In the genomic region with DNA sequence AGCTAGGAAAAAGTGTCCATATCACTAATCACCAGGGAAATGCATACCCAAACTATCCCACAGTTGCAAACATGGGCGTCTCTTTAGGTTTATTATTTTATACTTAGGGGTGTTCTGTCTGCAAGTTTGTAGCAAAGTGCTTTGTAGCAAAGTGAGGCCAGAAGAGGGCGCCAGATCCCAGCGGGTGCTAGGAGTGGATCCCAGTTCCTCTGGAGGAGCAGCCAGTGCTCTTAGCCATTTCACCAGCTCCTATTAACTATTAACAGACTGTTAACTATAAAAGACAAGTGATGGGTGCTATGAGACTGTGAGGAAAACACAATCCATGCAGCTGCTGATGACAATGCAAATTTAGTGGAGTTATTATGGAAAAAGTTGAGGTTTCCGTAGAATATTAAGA, we compare ENCODE assay signal across 9 mouse cellular contexts. TPM values are rescaled to one million over a fixed set of nuclear protein-coding genes. Genes with fewer than 3 reads are reported as not detected.
A peak's percentile ranks its signal among the peaks of the same experiment; 100 is the strongest.
DNase-seq lines count a peak whose midpoint lies in the region; ATAC-seq and TF ChIP-seq lines count a peak whose summit lies in the region.
"Had no signal": no experiment of that assay in that cellular context is flagged by ENCODE, and none has a peak within 500 bp of the region (broad histone marks: within the 10 kb centered on the region; RNA-seq: fewer than 3 reads in every experiment).

No protein-coding gene starts in this region.

- peak; percentile 63; the same call in 1 of the 2 replicates for TF ChIP-seq CTCF in embryonic fibroblast, embryonic 13.5 days (IDR thresholded peaks at IDR 0.05; ENCODE audit: borderline replicate concordance, insufficient read depth, low read length)
- peak; percentile 85 for TF ChIP-seq CTCF in hindbrain, postnatal 0 days (IDR thresholded peaks at IDR 0.05; ENCODE audit: low read depth)

- no peaks in the 10 kb centered on the region for H3K27me3 ChIP-seq in forebrain, embryonic 10.5 days (ENCODE audit: poor library complexity, severe bottlenecking)
- H3K27me3 ChIP-seq in forebrain, embryonic 16.5 days (replicated peaks; ENCODE audit: control insufficient read depth, insufficient read depth, low read length): no peaks in the 10 kb centered on the region
- H3K27me3 ChIP-seq in hindbrain, postnatal 0 days (ENCODE audit: insufficient read depth, low read length): no peaks in the 10 kb centered on the region
- H3K27me3 ChIP-seq: neural tube, embryonic 13.5 days had no signal

- no peaks in the 10 kb centered on the region for H3K36me3 ChIP-seq in forebrain, embryonic 10.5 days (replicated peaks)
- no peaks in the 10 kb centered on the region for H3K36me3 ChIP-seq in forebrain, embryonic 16.5 days (ENCODE audit: control insufficient read depth, insufficient read depth)
- no peaks in the 10 kb centered on the region for H3K36me3 ChIP-seq in hindbrain, postnatal 0 days (ENCODE audit: insufficient read depth, low read length)
- H3K36me3 ChIP-seq: neural tube, embryonic 13.5 days had no signal

- 25% methylated on average over 4 of the region's 4 CpGs for WGBS in forebrain, embryonic 10.5 days
- WGBS in forebrain, embryonic 16.5 days: 26% methylated on average over 4 of the region's 4 CpGs
- 25% methylated on average over 4 of the region's 4 CpGs for WGBS in hindbrain, postnatal 0 days

- H3K9me3 ChIP-seq in forebrain, embryonic 10.5 days: peaks cover 7% of the 10 kb centered on the region; the same call in 1 of the 2 replicates
- H3K9me3 ChIP-seq in forebrain, embryonic 16.5 days (ENCODE audit: control insufficient read depth, low read length): no peaks in the 10 kb centered on the region
- no peaks in the 10 kb centered on the region for H3K9me3 ChIP-seq in hindbrain, postnatal 0 days (ENCODE audit: low read length)
- H3K9me3 ChIP-seq: neural tube, embryonic 13.5 days had no signal

- no peak for ATAC-seq in forebrain, embryonic 16.5 days
- no peak for ATAC-seq in hindbrain, postnatal 0 days
- ATAC-seq in megakaryocyte-erythroid progenitor cell, adult 5-6 weeks (replicated peaks; ENCODE audit: low FRiP score, low TSS enrichment, poor library complexity, severe bottlenecking): peak; percentile 90

- H3K9ac ChIP-seq in forebrain, embryonic 16.5 days (replicated peaks; ENCODE audit: low read depth, low read length): no peak overlapping the region
- no peak overlapping the region for H3K9ac ChIP-seq in hindbrain, postnatal 0 days (replicated peaks; ENCODE audit: low read length)
- H3K9ac ChIP-seq: neural tube, embryonic 13.5 days had no signal

- no peak overlapping the region for H3K4me3 ChIP-seq in forebrain, embryonic 10.5 days
- no peak overlapping the region for H3K4me3 ChIP-seq in forebrain, embryonic 16.5 days (replicated peaks; ENCODE audit: low read length)
- H3K4me3 ChIP-seq in embryonic fibroblast, embryonic 13.5 days (ENCODE audit: insufficient read depth, low read length): no peak overlapping the region
- H3K4me3 ChIP-seq in hindbrain, postnatal 0 days (ENCODE audit: low read length): no peak overlapping the region
- H3K4me3 ChIP-seq: neural tube, embryonic 13.5 days had no signal

- peak; percentile 71 for DNase-seq in forebrain, embryonic 10.5 days (ENCODE audit: extremely low spot score, low spot score)
- peak; percentile 79 to 82 for DNase-seq in adrenal gland, postnatal 4 days (ENCODE audit: low spot score in 2 of 2)
- peak; percentile 78 for DNase-seq in hindbrain, postnatal 0 days (ENCODE audit: low spot score)
- DNase-seq in layer of hippocampus, postnatal 36 days: peak; percentile 77 to 85
- peak; percentile 73 to 86 for DNase-seq in spleen, postnatal 14 days (ENCODE audit: low spot score in 2 of 2)

- H3K27ac ChIP-seq in forebrain, embryonic 10.5 days: no peak overlapping the region
- H3K27ac ChIP-seq in forebrain, embryonic 16.5 days (ENCODE audit: low read length): no peak overlapping the region
- no peak overlapping the region for H3K27ac ChIP-seq in embryonic fibroblast, embryonic 13.5 days (ENCODE audit: insufficient read depth, low read length)
- H3K27ac ChIP-seq in hindbrain, postnatal 0 days: no peak overlapping the region
- H3K27ac ChIP-seq: neural tube, embryonic 13.5 days had no signal

- no peak overlapping the region for H3K4me2 ChIP-seq in forebrain, embryonic 16.5 days (ENCODE audit: low read length)
- H3K4me2 ChIP-seq in hindbrain, postnatal 0 days (ENCODE audit: low read depth, low read length): no peak overlapping the region
- H3K4me2 ChIP-seq: neural tube, embryonic 13.5 days had no signal

- TF ChIP-seq POLR2A in embryonic fibroblast, embryonic 13.5 days (IDR thresholded peaks at IDR 0.05; ENCODE audit: low read depth, low read length): no peak

- H3K4me1 ChIP-seq in forebrain, embryonic 10.5 days: no peaks in the 10 kb centered on the region
- no peaks in the 10 kb centered on the region for H3K4me1 ChIP-seq in forebrain, embryonic 16.5 days (replicated peaks; ENCODE audit: control insufficient read depth, insufficient read depth, low read length)
- H3K4me1 ChIP-seq in embryonic fibroblast, embryonic 13.5 days (ENCODE audit: control insufficient read depth, insufficient read depth, low read length): no peaks in the 10 kb centered on the region
- no peaks in the 10 kb centered on the region for H3K4me1 ChIP-seq in hindbrain, postnatal 0 days (ENCODE audit: insufficient read depth, low read length)
- H3K4me1 ChIP-seq: neural tube, embryonic 13.5 days had no signal

RNA-seq across cellular contexts. Expression of gene Nxpe5, which starts 3.6 kb away (rescaled TPM):
- not detected in 2 replicates for polyA plus RNA-seq in forebrain, embryonic 10.5 days (2016; fragmentation: Nextera tagmentation; extraction: Ambion mirVana)
- polyA plus RNA-seq in forebrain, embryonic 16.5 days (2015; fragmentation: Nextera tagmentation; extraction: Ambion mirVana): not detected in 2 replicates
- total RNA-seq in adrenal gland, postnatal 4 days (2021): under 1 TPM; 0.70 to 0.85 TPM
- polyA plus RNA-seq in embryonic fibroblast, embryonic 13.5 days (2011; ENCODE audit: insufficient read length, low read depth, missing spikeins): 0.32 TPM in 1 of 2 replicates, not detected in the other
- total RNA-seq in hindbrain, postnatal 0 days (2014; rRNA removed): 0.37 TPM in 1 of 2 replicates, not detected in the other
- 0.06 TPM in 1 of 2 replicates, not detected in the other for polyA plus RNA-seq in hindbrain, postnatal 0 days (2015; fragmentation: Nextera tagmentation; extraction: Ambion mirVana)
- under 1 TPM in 1 of 2 experiments, not detected in 1; 0.25 TPM for total RNA-seq in layer of hippocampus, postnatal 36 days (2021)
- 0.28 TPM in 1 of 2 replicates, not detected in the other for total RNA-seq in megakaryocyte-erythroid progenitor cell, adult 5-6 weeks (2014; fragmentation: Nextera tagmentation)
- total RNA-seq in megakaryocyte-erythroid progenitor cell, adult 5-6 weeks (2017): 0.94 and 1.0 TPM in 2 replicates
- polyA plus RNA-seq: neural tube, embryonic 13.5 days had no signal

RNA-seq across cellular contexts. Expression of gene Mblac1, which starts 28.0 kb away (rescaled TPM):
- 8.9 and 10.4 TPM in 2 replicates for polyA plus RNA-seq in forebrain, embryonic 10.5 days (2016; fragmentation: Nextera tagmentation; extraction: Ambion mirVana)
- polyA plus RNA-seq in forebrain, embryonic 16.5 days (2015; fragmentation: Nextera tagmentation; extraction: Ambion mirVana): 12.9 and 13.2 TPM in 2 replicates
- total RNA-seq in adrenal gland, postnatal 4 days (2021): 10 to 100 TPM in 1 of 2 experiments, 1 to 10 TPM in 1; 9.9 to 10.2 TPM
- polyA plus RNA-seq in embryonic fibroblast, embryonic 13.5 days (2011; ENCODE audit: insufficient read length, low read depth, missing spikeins): 2.1 and 3.5 TPM in 2 replicates
- total RNA-seq in hindbrain, postnatal 0 days (2014; rRNA removed): 9.5 and 16.5 TPM in 2 replicates
- polyA plus RNA-seq in hindbrain, postnatal 0 days (2015; fragmentation: Nextera tagmentation; extraction: Ambion mirVana): 9.3 and 10.6 TPM in 2 replicates
- total RNA-seq in layer of hippocampus, postnatal 36 days (2021): 1 to 10 TPM; 8.2 to 8.6 TPM
- 5.1 and 8.0 TPM in 2 replicates for total RNA-seq in megakaryocyte-erythroid progenitor cell, adult 5-6 weeks (2014; fragmentation: Nextera tagmentation)
- 2.5 and 8.3 TPM in 2 replicates for total RNA-seq in megakaryocyte-erythroid progenitor cell, adult 5-6 weeks (2017)

RNA-seq across cellular contexts. Expression of gene Lamtor4, which starts 33.2 kb away (rescaled TPM):
- 38.9 and 41.5 TPM in 2 replicates for polyA plus RNA-seq in forebrain, embryonic 10.5 days (2016; fragmentation: Nextera tagmentation; extraction: Ambion mirVana)
- 71.3 and 87.4 TPM in 2 replicates for polyA plus RNA-seq in forebrain, embryonic 16.5 days (2015; fragmentation: Nextera tagmentation; extraction: Ambion mirVana)
- 10 to 100 TPM; 65.5 to 69.9 TPM for total RNA-seq in adrenal gland, postnatal 4 days (2021)
- 36.9 and 40.7 TPM in 2 replicates for polyA plus RNA-seq in embryonic fibroblast, embryonic 13.5 days (2011; ENCODE audit: insufficient read length, low read depth, missing spikeins)
- total RNA-seq in hindbrain, postnatal 0 days (2014; rRNA removed): 65.7 and 80.3 TPM in 2 replicates
- polyA plus RNA-seq in hindbrain, postnatal 0 days (2015; fragmentation: Nextera tagmentation; extraction: Ambion mirVana): 107 and 110 TPM in 2 replicates
- 10 to 100 TPM; 54.5 to 58.7 TPM for total RNA-seq in layer of hippocampus, postnatal 36 days (2021)
- 28.7 and 36.3 TPM in 2 replicates for total RNA-seq in megakaryocyte-erythroid progenitor cell, adult 5-6 weeks (2014; fragmentation: Nextera tagmentation)
- 27.0 and 30.0 TPM in 2 replicates for total RNA-seq in megakaryocyte-erythroid progenitor cell, adult 5-6 weeks (2017)

RNA-seq across cellular contexts. Expression of gene Cnpy4, which starts 34.8 kb away (rescaled TPM):
- 51.4 and 56.7 TPM in 2 replicates for polyA plus RNA-seq in forebrain, embryonic 10.5 days (2016; fragmentation: Nextera tagmentation; extraction: Ambion mirVana)
- 39.8 and 40.8 TPM in 2 replicates for polyA plus RNA-seq in forebrain, embryonic 16.5 days (2015; fragmentation: Nextera tagmentation; extraction: Ambion mirVana)
- 10 to 100 TPM; 29.9 to 31.1 TPM for total RNA-seq in adrenal gland, postnatal 4 days (2021)
- polyA plus RNA-seq in embryonic fibroblast, embryonic 13.5 days (2011; ENCODE audit: insufficient read length, low read depth, missing spikeins): 63.1 and 63.3 TPM in 2 replicates
- 11.0 and 11.1 TPM in 2 replicates for total RNA-seq in hindbrain, postnatal 0 days (2014; rRNA removed)
- 20.8 and 23.4 TPM in 2 replicates for polyA plus RNA-seq in hindbrain, postnatal 0 days (2015; fragmentation: Nextera tagmentation; extraction: Ambion mirVana)
- total RNA-seq in layer of hippocampus, postnatal 36 days (2021): 10 to 100 TPM; 15.0 to 16.8 TPM
- 22.0 and 26.2 TPM in 2 replicates for total RNA-seq in megakaryocyte-erythroid progenitor cell, adult 5-6 weeks (2014; fragmentation: Nextera tagmentation)
- 35.3 and 36.5 TPM in 2 replicates for total RNA-seq in megakaryocyte-erythroid progenitor cell, adult 5-6 weeks (2017)

RNA-seq across cellular contexts. Expression of gene Taf6, which starts 34.9 kb away (rescaled TPM):
- 151 and 155 TPM in 2 replicates for polyA plus RNA-seq in forebrain, embryonic 10.5 days (2016; fragmentation: Nextera tagmentation; extraction: Ambion mirVana)
- 83.2 and 87.6 TPM in 2 replicates for polyA plus RNA-seq in forebrain, embryonic 16.5 days (2015; fragmentation: Nextera tagmentation; extraction: Ambion mirVana)
- total RNA-seq in adrenal gland, postnatal 4 days (2021): 10 to 100 TPM; 35.6 to 39.2 TPM
- polyA plus RNA-seq in embryonic fibroblast, embryonic 13.5 days (2011; ENCODE audit: insufficient read length, low read depth, missing spikeins): 27.9 and 29.8 TPM in 2 replicates
- 67.2 and 70.2 TPM in 2 replicates for total RNA-seq in hindbrain, postnatal 0 days (2014; rRNA removed)
- polyA plus RNA-seq in hindbrain, postnatal 0 days (2015; fragmentation: Nextera tagmentation; extraction: Ambion mirVana): 48.2 and 49.9 TPM in 2 replicates
- total RNA-seq in layer of hippocampus, postnatal 36 days (2021): 10 to 100 TPM; 37.9 to 44.4 TPM
- total RNA-seq in megakaryocyte-erythroid progenitor cell, adult 5-6 weeks (2014; fragmentation: Nextera tagmentation): 44.8 and 68.4 TPM in 2 replicates
- total RNA-seq in megakaryocyte-erythroid progenitor cell, adult 5-6 weeks (2017): 25.4 and 37.9 TPM in 2 replicates
